Mouse (Mus musculus) monocyte, adult 5-6 weeks (primary cell): ENCODE measurements around the gene Apex1. TPM values are rescaled to one million over a fixed set of nuclear protein-coding genes. Genes with fewer than 3 reads are reported as not detected.

Source experiments
- ATAC-seq: fragments of 153-309, 156-312 bp; replicated peaks from 2 replicates; pipeline ENCODE4 v1.8.0; 2017; ENCODE audit warnings: mild to moderate bottlenecking; ENCODE audit not compliant: low TSS enrichment, insufficient number of reproducible peaks, severe bottlenecking, poor library complexity, low FRiP score
- total RNA-seq: library from RNA; stranded (forward); fragments of 200-1000, 200-491, 200-594 nt; gene quantifications from 3 replicates; pipeline ENCODE4 v1.2.3, GENCODE M21; 2017

Gene Apex1
- 8.5 to 22.9 TPM (median 11.7 TPM) in 3 replicates for total RNA-seq

- ATAC-seq = peak; percentile 86
These were observed at the start of gene Apex1, which contains the start of gene Osgep for GRCm38 (mm10) chr14:50924281-50925064. TSS of gene Apex1 (plus strand) at chr14:50924968. TSS of gene Osgep (minus strand) at chr14:50924893.

DNA sequence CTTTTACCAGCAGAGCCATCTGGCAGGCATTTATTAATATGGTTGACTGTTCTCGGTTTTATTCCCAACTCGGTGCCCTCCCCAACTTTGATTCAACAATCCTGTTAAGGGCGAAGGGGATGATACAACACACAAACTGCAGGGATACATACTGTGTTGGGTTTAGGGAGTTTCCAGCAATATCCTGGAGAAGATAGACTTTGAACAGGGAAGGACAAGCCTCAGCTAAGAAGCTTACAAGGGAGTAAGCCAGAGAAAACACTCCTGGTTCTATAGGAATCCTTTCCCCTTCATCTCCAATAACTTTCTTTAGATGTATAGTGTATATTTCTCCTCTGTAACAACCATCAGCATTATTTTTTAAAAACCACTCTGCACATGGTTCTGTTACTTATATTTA, 49.6 kb upstream of the Apex1 start:
- ATAC-seq = no peak

GRCm38 (mm10) chr14:50875591-50876230, 49.1 kb upstream of the Apex1 start:
- peak; percentile 92 for ATAC-seq

GRCm38 (mm10) chr14:50876236-50876950, 48.4 kb upstream of the Apex1 start:
- ATAC-seq = no peak

GRCm38 (mm10) chr14:50891621-50892020, 33.1 kb upstream of the Apex1 start:
- ATAC-seq = no peak

GRCm38 (mm10) chr14:50892091-50892490, 32.7 kb upstream of the Apex1 start:
- no peak for ATAC-seq

- no peak for ATAC-seq
These were observed 32.0 kb upstream of the Apex1 start for GRCm38 (mm10) chr14:50892541-50893459.

GRCm38 (mm10) chr14:50895407-50895806, 29.4 kb upstream of the Apex1 start:
- ATAC-seq = no peak

DNA sequence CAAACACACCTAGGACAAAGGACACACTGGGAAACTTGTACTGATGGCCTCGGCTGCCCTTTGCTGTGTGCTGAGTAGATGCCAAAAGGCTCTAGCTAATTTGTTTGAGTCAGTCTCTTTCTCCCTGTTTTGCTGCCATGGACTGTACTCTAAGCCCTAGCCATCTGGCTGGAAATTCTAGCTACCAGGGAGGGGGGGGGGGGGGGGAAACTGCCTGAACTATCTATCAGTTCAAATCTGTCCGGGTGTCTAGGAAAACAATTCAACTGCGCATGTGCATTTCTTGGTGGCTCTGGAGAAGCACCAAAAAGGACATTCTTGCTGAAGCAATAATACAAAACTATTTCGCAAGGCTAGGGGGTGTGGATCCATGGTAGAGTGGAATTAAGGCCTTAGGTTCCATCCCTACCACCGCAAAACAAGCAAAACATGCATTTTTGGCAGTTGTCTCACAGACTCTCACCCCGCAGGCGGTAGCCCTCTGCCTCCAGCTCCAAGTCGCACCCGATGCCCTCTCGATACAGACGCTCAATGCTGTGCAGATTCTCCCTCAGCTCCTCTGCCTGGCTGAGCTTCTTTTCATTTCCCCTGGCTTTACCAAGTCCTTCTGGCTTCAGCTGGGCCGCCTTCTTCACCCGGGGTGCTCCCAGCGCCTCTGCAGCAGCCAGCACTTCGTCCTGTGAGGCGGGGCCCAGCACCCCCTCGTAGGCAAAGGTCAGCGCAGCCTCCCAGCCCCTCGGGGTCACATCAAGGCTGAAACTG, 28.6 kb upstream of the Apex1 start:
- 0 out of 2 replicates have a peak, but pooled peaks have one; percentile 54 for ATAC-seq

GRCm38 (mm10) chr14:50896747-50897373, 27.9 kb upstream of the Apex1 start:
- no peak for ATAC-seq

- ATAC-seq = no peak
These were observed 27.4 kb upstream of the Apex1 start, which contains the start of gene Klhl33 for GRCm38 (mm10) chr14:50897374-50897765. TSS of gene Klhl33 (minus strand) at chr14:50897507.

GRCm38 (mm10) chr14:50897992-50898391, 26.8 kb upstream of the Apex1 start:
- peak; percentile 57; the same call in 1 of the 2 replicates for ATAC-seq

GRCm38 (mm10) chr14:50903973-50904827, 20.6 kb upstream of the Apex1 start:
- ATAC-seq = peak; percentile 52; the same call in 1 of the 2 replicates

DNA sequence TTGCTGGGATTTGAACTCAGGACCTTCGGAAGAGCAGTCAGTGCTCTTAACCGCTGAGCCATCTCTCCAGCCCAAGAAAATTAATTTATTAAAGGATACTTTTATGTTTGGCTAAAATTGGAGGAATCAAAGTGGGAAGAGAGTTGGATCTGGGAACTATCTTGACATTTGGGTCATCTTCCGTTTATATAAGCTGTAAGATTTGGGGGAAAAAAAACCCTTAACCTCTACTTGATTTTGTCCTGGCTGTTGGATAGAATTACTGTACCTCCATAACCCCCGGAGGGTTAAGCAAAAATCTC, 20.0 kb upstream of the Apex1 start:
- no peak for ATAC-seq

GRCm38 (mm10) chr14:50905327-50905726, 19.4 kb upstream of the Apex1 start:
- ATAC-seq = peak; percentile 61

DNA sequence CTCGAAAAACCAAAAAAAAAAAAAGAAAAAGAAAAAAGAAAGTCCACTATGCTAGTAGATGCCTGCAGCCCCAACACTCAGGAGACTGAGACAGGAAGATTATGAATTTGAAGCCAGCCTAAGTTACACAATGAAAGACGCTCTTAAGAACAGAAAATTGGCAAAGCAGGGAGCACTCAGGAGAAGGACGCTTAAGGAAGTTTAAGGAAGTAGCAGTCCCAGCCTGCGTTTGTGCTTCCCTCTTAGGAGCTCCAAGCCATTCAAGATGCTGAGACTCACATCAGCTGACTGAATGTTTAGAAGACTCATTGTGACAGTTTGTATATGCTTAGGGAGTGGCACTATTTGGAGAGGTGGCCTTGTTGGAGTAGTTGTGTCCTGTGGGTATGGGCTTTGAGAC, 16.6 kb upstream of the Apex1 start:
- ATAC-seq = no peak

DNA sequence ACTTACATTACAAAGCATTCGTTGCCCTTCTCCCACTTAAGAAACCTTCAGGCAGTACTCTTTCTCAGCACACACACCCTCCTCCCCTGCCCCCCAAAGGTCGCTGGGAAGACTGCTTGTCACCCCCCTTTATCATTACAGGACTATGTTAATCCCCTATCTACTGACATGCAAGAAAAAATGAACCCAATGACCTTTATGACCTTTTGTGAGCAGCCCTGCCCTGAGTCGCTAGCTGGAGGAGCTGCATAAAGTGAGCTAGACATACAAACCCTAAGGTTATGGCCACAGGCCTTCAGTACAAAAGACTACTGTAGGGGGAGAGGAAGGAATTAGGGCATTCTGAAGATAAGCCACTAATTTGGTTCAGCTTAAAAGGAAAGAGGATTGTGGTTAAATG, 13.4 kb upstream of the Apex1 start:
- ATAC-seq = no peak
